ENCODE assay signal across 8 mouse cellular contexts in genomic region chr4:128730271-128730670, GRCm38 (mm10). TPM values are rescaled to one million over a fixed set of nuclear protein-coding genes. Genes with fewer than 3 reads are reported as not detected.
A peak's percentile ranks its signal among the peaks of the same experiment; 100 is the strongest.
DNase-seq lines count a peak whose midpoint lies in the region; ATAC-seq and TF ChIP-seq lines count a peak whose summit lies in the region.

No protein-coding gene starts in this region.

- peaks cover 69% of the 10 kb centered on the region for H3K4me1 ChIP-seq in heart, embryonic 15.5 days (replicated peaks)
- peaks cover 48% of the 10 kb centered on the region for H3K4me1 ChIP-seq in bone marrow macrophage, adult 2 months (ENCODE audit: control insufficient read depth, insufficient read depth, low read length)
- H3K4me1 ChIP-seq in hindbrain, embryonic 13.5 days (replicated peaks): peaks cover 85% of the 10 kb centered on the region
- H3K4me1 ChIP-seq in midbrain, embryonic 11.5 days (ENCODE audit: control insufficient read depth, insufficient read depth, low read length): peaks cover 71% of the 10 kb centered on the region

- TF ChIP-seq CTCF in bone marrow macrophage, adult 2 months (IDR thresholded peaks at IDR 0.05; ENCODE audit: low read depth, low read length): no peak

- DNase-seq in heart, postnatal 4 days: no peak
- no peak for DNase-seq in midbrain, embryonic 11.5 days (ENCODE audit: low spot score, missing footprints)
- no peak for DNase-seq in embryo, embryonic 9.5 days (ENCODE audit: extremely low spot score)
- DNase-seq in testis, postnatal 10 days (ENCODE audit: low spot score): no peak
- no peak for DNase-seq in thymus, adult 18-20 months

- H3K36me3 ChIP-seq in heart, embryonic 15.5 days: no peaks in the 10 kb centered on the region
- peaks cover 10% of the 10 kb centered on the region for H3K36me3 ChIP-seq in hindbrain, embryonic 13.5 days
- H3K36me3 ChIP-seq in midbrain, embryonic 11.5 days (ENCODE audit: control insufficient read depth, insufficient read depth, low read length): no peaks in the 10 kb centered on the region

- H3K4me2 ChIP-seq in heart, embryonic 15.5 days: peak overlapping the region; percentile 69
- H3K4me2 ChIP-seq in hindbrain, embryonic 13.5 days: peak overlapping the region; percentile 83
- H3K4me2 ChIP-seq in midbrain, embryonic 11.5 days: peak overlapping the region; percentile 94

- H3K4me3 ChIP-seq in heart, embryonic 15.5 days: peak overlapping the region; percentile 91
- peak overlapping the region; percentile 81 for H3K4me3 ChIP-seq in bone marrow macrophage, adult 2 months (ENCODE audit: insufficient read depth, low read length)
- H3K4me3 ChIP-seq in hindbrain, embryonic 13.5 days: peak overlapping the region; percentile 99
- H3K4me3 ChIP-seq in midbrain, embryonic 11.5 days (ENCODE audit: low read depth, low read length): peak overlapping the region; percentile 98

- ATAC-seq in heart, embryonic 15.5 days (replicated peaks; ENCODE audit: insufficient number of reproducible peaks, insufficient read depth, low FRiP score, low read depth): no peak
- ATAC-seq in hindbrain, embryonic 13.5 days (ENCODE audit: low FRiP score): no peak
- no peak for ATAC-seq in midbrain, embryonic 11.5 days (ENCODE audit: low FRiP score)

- 53% methylated on average over 6 of the region's 6 CpGs for WGBS in heart, embryonic 15.5 days
- WGBS in hindbrain, embryonic 13.5 days: 43% methylated on average over 6 of the region's 6 CpGs
- WGBS in midbrain, embryonic 11.5 days: 68% methylated on average over 6 of the region's 6 CpGs

- no peaks in the 10 kb centered on the region for H3K9me3 ChIP-seq in heart, embryonic 15.5 days (replicated peaks)
- no peaks in the 10 kb centered on the region for H3K9me3 ChIP-seq in hindbrain, embryonic 13.5 days
- no peaks in the 10 kb centered on the region for H3K9me3 ChIP-seq in midbrain, embryonic 11.5 days (ENCODE audit: control insufficient read depth, low read length)

- H3K27ac ChIP-seq in heart, embryonic 15.5 days: peak overlapping the region; percentile 75
- peak overlapping the region; percentile 77 for H3K27ac ChIP-seq in bone marrow macrophage, adult 2 months (ENCODE audit: insufficient read depth, low read depth, low read length)
- peak overlapping the region; percentile 96 for H3K27ac ChIP-seq in hindbrain, embryonic 13.5 days
- H3K27ac ChIP-seq in midbrain, embryonic 11.5 days (ENCODE audit: low read depth, low read length): no peak overlapping the region

- H3K27me3 ChIP-seq in heart, embryonic 15.5 days: no peaks in the 10 kb centered on the region
- H3K27me3 ChIP-seq in hindbrain, embryonic 13.5 days: no peaks in the 10 kb centered on the region
- no peaks in the 10 kb centered on the region for H3K27me3 ChIP-seq in midbrain, embryonic 11.5 days (ENCODE audit: control insufficient read depth, insufficient read depth, low read length)

- H3K9ac ChIP-seq in heart, embryonic 15.5 days: 0 out of 2 replicates have a peak overlapping the region, but pooled peaks have one; percentile 46
- H3K9ac ChIP-seq in hindbrain, embryonic 13.5 days: peak overlapping the region; percentile 100
- peak overlapping the region; percentile 100 for H3K9ac ChIP-seq in midbrain, embryonic 11.5 days (ENCODE audit: low read length)

- TF ChIP-seq POLR2A in bone marrow macrophage, adult 2 months (IDR thresholded peaks at IDR 0.05; ENCODE audit: borderline replicate concordance, low read depth, low read length): no peak

RNA-seq across cellular contexts. Expression of gene A3galt2, which starts 24.9 kb away (rescaled TPM):
- 0.04 TPM in 1 of 2 replicates, not detected in the other for polyA plus RNA-seq in heart, embryonic 15.5 days (2015; fragmentation: Nextera tagmentation; extraction: Ambion mirVana)
- under 1 TPM; 0.20 to 0.36 TPM for total RNA-seq in heart, postnatal 4 days (2021)
- polyA plus RNA-seq in bone marrow macrophage, adult 2 months (2012; ENCODE audit: insufficient read depth, insufficient read length, missing spikeins): 0.16 TPM in 1 of 2 replicates, not detected in the other
- polyA plus RNA-seq in hindbrain, embryonic 13.5 days (2015; fragmentation: Nextera tagmentation; extraction: Ambion mirVana): 0.38 and 0.53 TPM in 2 replicates
- 0.15 and 0.18 TPM in 2 replicates for polyA plus RNA-seq in midbrain, embryonic 11.5 days (2014; fragmentation: Nextera tagmentation; extraction: Ambion mirVana)

Comparison
In these comparisons a context has a peak if more than half of its experiments do, and no peak if none do; other contexts are left out.
1. H3K9ac ChIP-seq: peak in every context shown above with its lines; median percentile 100 in hindbrain, embryonic 13.5 days; 100 in midbrain, embryonic 11.5 days; 46 in heart, embryonic 15.5 days.